Mouse (Mus musculus) thymus, postnatal 14 days (tissue): ENCODE measurements at regions not wholly inside any gene's neighbourhood (a gene's known extent, or its start where the extent isn't known, plus 50 kb on each side); places are given as distances from the start of the nearest gene placed in this dataset.

Experiments
- DNase-seq: peaks from one replicate; pipeline ENCODE4 v3.0.0; 2021

- peak; percentile 66 for DNase-seq
Measured at GRCm38 (mm10) chr11:63404719-63405118, 275.9 kb downstream of the Pmp22 start.

GRCm38 (mm10) chr11:63409431-63409830, 280.6 kb downstream of the Pmp22 start:
- DNase-seq: no peak

- DNase-seq: no peak
Measured at GRCm38 (mm10) chr11:63410921-63411320, 282.1 kb downstream of the Pmp22 start.

- no peak for DNase-seq
Measured at GRCm38 (mm10) chr11:63412364-63412991, 283.7 kb downstream of the Pmp22 start.

- no peak for DNase-seq
Measured at GRCm38 (mm10) chr11:63413106-63413505, 284.3 kb downstream of the Pmp22 start.

GRCm38 (mm10) chr11:63413621-63414020, 284.8 kb downstream of the Pmp22 start:
- DNase-seq: no peak

GRCm38 (mm10) chr11:63418042-63418776, 289.4 kb downstream of the Pmp22 start:
- no peak for DNase-seq

- no peak for DNase-seq
Measured at GRCm38 (mm10) chr11:63420341-63420740, 291.6 kb downstream of the Pmp22 start.

- DNase-seq: no peak
Measured at GRCm38 (mm10) chr11:63422069-63422468, 293.3 kb downstream of the Pmp22 start.

- no peak for DNase-seq
Measured at GRCm38 (mm10) chr11:63424319-63424718, 295.5 kb downstream of the Pmp22 start.

GRCm38 (mm10) chr11:63425741-63426140, 297.0 kb downstream of the Pmp22 start:
- DNase-seq: no peak

GRCm38 (mm10) chr11:63453786-63454185, 325.0 kb downstream of the Pmp22 start:
- no peak for DNase-seq

- no peak for DNase-seq
Measured at GRCm38 (mm10) chr11:63454910-63455531, 326.2 kb downstream of the Pmp22 start.

GRCm38 (mm10) chr11:63456356-63456755, 327.6 kb downstream of the Pmp22 start:
- no peak for DNase-seq

GRCm38 (mm10) chr11:63457250-63457649, 328.5 kb downstream of the Pmp22 start:
- no peak for DNase-seq

- no peak for DNase-seq
Measured at GRCm38 (mm10) chr11:63460146-63460545, 331.4 kb downstream of the Pmp22 start.

GRCm38 (mm10) chr11:63463797-63464331, 335.1 kb downstream of the Pmp22 start:
- no peak for DNase-seq

GRCm38 (mm10) chr11:63465941-63466340, 337.2 kb downstream of the Pmp22 start:
- no peak for DNase-seq

- DNase-seq: no peak
Measured at GRCm38 (mm10) chr11:63466541-63466940, 337.8 kb downstream of the Pmp22 start.

- no peak for DNase-seq
Measured at GRCm38 (mm10) chr11:63474831-63475230, 346.0 kb downstream of the Pmp22 start.

- DNase-seq: no peak
Measured at GRCm38 (mm10) chr11:63481676-63482310, 353.0 kb downstream of the Pmp22 start.

GRCm38 (mm10) chr11:63482593-63482992, 353.8 kb downstream of the Pmp22 start:
- no peak for DNase-seq

- no peak for DNase-seq
Measured at GRCm38 (mm10) chr11:63487203-63487602, 358.4 kb downstream of the Pmp22 start.
